Mouse (Mus musculus): ENCODE measurements at regions not wholly inside any gene's neighbourhood (a gene's known extent, or its start where the extent isn't known, plus 50 kb on each side); places are given as distances from the start of the nearest gene placed in this dataset.
"Not testable (repeated sequence)": the region's sequence is repeated elsewhere in the genome, so short reads cannot be mapped to it uniquely, and the experiment has no call there.

GRCm38 (mm10) chr17:69563165-69563564 is 124.0 kb downstream of the Akain1 start:
- Histone ChIP-seq H3K36me3 (ENCODE audit: control insufficient read depth, insufficient read depth) (no peaks in the 10 kb centered on the region), H3ac (ENCODE audit: control insufficient read depth, insufficient read length, low read depth) (no peak overlapping the region), H3K79me2 (ENCODE audit: control insufficient read depth, insufficient read depth) (no peaks in the 10 kb centered on the region), H3K27me3 (ENCODE audit: control insufficient read depth, insufficient read depth, insufficient read length) (no peaks in the 10 kb centered on the region), H3K4me3 (ENCODE audit: insufficient read depth, poor library complexity, severe bottlenecking) (no peak overlapping the region), H3K79me3 (ENCODE audit: low read depth) (no peaks in the 10 kb centered on the region)
- TF ChIP-seq USF1 (IDR thresholded peaks at IDR 0.05; ENCODE audit: low read depth) = no peak
- no peak for TF ChIP-seq FOSL1 (IDR thresholded peaks at IDR 0.05; ENCODE audit: insufficient read depth, low read length, poor library complexity, severe bottlenecking)
- peak; percentile 55 for TF ChIP-seq CTCF (IDR thresholded peaks at IDR 0.05; ENCODE audit: control insufficient read depth, insufficient read depth, insufficient read length)

- H3K36me3 ChIP-seq (ENCODE audit: control insufficient read depth, insufficient read depth); H3K79me2 ChIP-seq (ENCODE audit: control insufficient read depth, insufficient read depth); H3ac ChIP-seq (ENCODE audit: control insufficient read depth, insufficient read length, low read depth); H3K79me3 ChIP-seq (ENCODE audit: low read depth); H3K27me3 ChIP-seq (ENCODE audit: control insufficient read depth, insufficient read depth, insufficient read length); H3K4me3 ChIP-seq (ENCODE audit: insufficient read depth, poor library complexity, severe bottlenecking): not testable (repeated sequence)
These were observed 132.0 kb downstream of the Akain1 start for GRCm38 (mm10) chr17:69571070-69571669.

- Histone ChIP-seq H3K36me3 (ENCODE audit: control insufficient read depth, insufficient read depth) (no peaks in the 10 kb centered on the region), H3K79me2 (ENCODE audit: control insufficient read depth, insufficient read depth) (no peaks in the 10 kb centered on the region), H3K27me3 (ENCODE audit: control insufficient read depth, insufficient read depth, insufficient read length) (no peaks in the 10 kb centered on the region), H3ac (ENCODE audit: control insufficient read depth, insufficient read length, low read depth) (no peak overlapping the region), H3K79me3 (ENCODE audit: low read depth) (no peaks in the 10 kb centered on the region), H3K4me3 (ENCODE audit: insufficient read depth, poor library complexity, severe bottlenecking) (no peak overlapping the region)
- no peak for TF ChIP-seq CTCF (IDR thresholded peaks at IDR 0.05; ENCODE audit: control insufficient read depth, insufficient read depth, insufficient read length)
- TF ChIP-seq CEBPB (IDR thresholded peaks at IDR 0.05; ENCODE audit: low read depth) = no peak
- TF ChIP-seq MYOG (IDR thresholded peaks at IDR 0.05; ENCODE audit: control insufficient read depth, extremely low read depth, insufficient read length) = no peak
- TF ChIP-seq MYOD1 (IDR thresholded peaks at IDR 0.05; ENCODE audit: control insufficient read depth, insufficient read length, low read depth) = no peak
- no peak for TF ChIP-seq USF1 (IDR thresholded peaks at IDR 0.05; ENCODE audit: low read depth)
- no peak for TF ChIP-seq FOSL1 (IDR thresholded peaks at IDR 0.05; ENCODE audit: insufficient read depth, low read length, poor library complexity, severe bottlenecking)
- no peak for TF ChIP-seq MAX (IDR thresholded peaks at IDR 0.05)
These were observed 151.4 kb downstream of the Akain1 start for GRCm38 (mm10) chr17:69590553-69590952.

GRCm38 (mm10) chr17:69597773-69598295 is 158.7 kb downstream of the Akain1 start:
- no peaks in the 10 kb centered on the region for H3K79me2 ChIP-seq (ENCODE audit: control insufficient read depth, insufficient read depth)
- TF ChIP-seq USF1 (IDR thresholded peaks at IDR 0.05; ENCODE audit: low read depth) = no peak
- no peaks in the 10 kb centered on the region for H3K79me3 ChIP-seq (ENCODE audit: low read depth)
- H3K4me3 ChIP-seq (ENCODE audit: insufficient read depth, poor library complexity, severe bottlenecking) = no peak overlapping the region
- H3K36me3 ChIP-seq (ENCODE audit: control insufficient read depth, insufficient read depth) = no peaks in the 10 kb centered on the region
- no peak overlapping the region for H3ac ChIP-seq (ENCODE audit: control insufficient read depth, insufficient read length, low read depth)
- no peaks in the 10 kb centered on the region for H3K27me3 ChIP-seq (ENCODE audit: control insufficient read depth, insufficient read depth, insufficient read length)

- H3K4me3 ChIP-seq (ENCODE audit: insufficient read depth, poor library complexity, severe bottlenecking) = no peak overlapping the region
- H3ac ChIP-seq (ENCODE audit: control insufficient read depth, insufficient read length, low read depth) = no peak overlapping the region
- TF ChIP-seq MYOD1 (IDR thresholded peaks at IDR 0.05; ENCODE audit: control insufficient read depth, insufficient read length, low read depth) (no peak), CTCF (IDR thresholded peaks at IDR 0.05; ENCODE audit: control insufficient read depth, insufficient read depth, insufficient read length) (no peak), FOSL1 (IDR thresholded peaks at IDR 0.05; ENCODE audit: insufficient read depth, low read length, poor library complexity, severe bottlenecking) (no peak), CEBPB (IDR thresholded peaks at IDR 0.05; ENCODE audit: low read depth) (no peak), MAX (IDR thresholded peaks at IDR 0.05) (no peak)
- H3K79me3 ChIP-seq (ENCODE audit: low read depth) = no peaks in the 10 kb centered on the region
- no peaks in the 10 kb centered on the region for H3K79me2 ChIP-seq (ENCODE audit: control insufficient read depth, insufficient read depth)
- H3K27me3 ChIP-seq (ENCODE audit: control insufficient read depth, insufficient read depth, insufficient read length) = no peaks in the 10 kb centered on the region
- no peaks in the 10 kb centered on the region for H3K36me3 ChIP-seq (ENCODE audit: control insufficient read depth, insufficient read depth)
These were observed 159.3 kb downstream of the Akain1 start for GRCm38 (mm10) chr17:69598461-69598860.

GRCm38 (mm10) chr17:69603596-69603995 is 164.5 kb downstream of the Akain1 start:
- no peaks in the 10 kb centered on the region for H3K27me3 ChIP-seq (ENCODE audit: control insufficient read depth, insufficient read depth, insufficient read length)
- H3K79me2 ChIP-seq (ENCODE audit: control insufficient read depth, insufficient read depth) = no peaks in the 10 kb centered on the region
- H3K79me3 ChIP-seq (ENCODE audit: low read depth) = no peaks in the 10 kb centered on the region
- no peak for TF ChIP-seq MYOG (IDR thresholded peaks at IDR 0.05; ENCODE audit: control insufficient read depth, extremely low read depth, insufficient read length)
- no peak for TF ChIP-seq USF1 (IDR thresholded peaks at IDR 0.05; ENCODE audit: low read depth)
- no peak for TF ChIP-seq MAX (IDR thresholded peaks at IDR 0.05)
- no peak for TF ChIP-seq CTCF (IDR thresholded peaks at IDR 0.05; ENCODE audit: control insufficient read depth, insufficient read depth, insufficient read length)
- no peak for TF ChIP-seq FOSL1 (IDR thresholded peaks at IDR 0.05; ENCODE audit: insufficient read depth, low read length, poor library complexity, severe bottlenecking)
- TF ChIP-seq CEBPB (IDR thresholded peaks at IDR 0.05; ENCODE audit: low read depth) = no peak
- TF ChIP-seq MYOD1 (IDR thresholded peaks at IDR 0.05; ENCODE audit: control insufficient read depth, insufficient read length, low read depth) = no peak
- H3ac ChIP-seq (ENCODE audit: control insufficient read depth, insufficient read length, low read depth) = no peak overlapping the region
- H3K4me3 ChIP-seq (ENCODE audit: insufficient read depth, poor library complexity, severe bottlenecking) = no peak overlapping the region
- no peaks in the 10 kb centered on the region for H3K36me3 ChIP-seq (ENCODE audit: control insufficient read depth, insufficient read depth)

Measured in C2C12 (cell line).